14 mouse cellular contexts compared by ENCODE assay signal in the genomic region with DNA sequence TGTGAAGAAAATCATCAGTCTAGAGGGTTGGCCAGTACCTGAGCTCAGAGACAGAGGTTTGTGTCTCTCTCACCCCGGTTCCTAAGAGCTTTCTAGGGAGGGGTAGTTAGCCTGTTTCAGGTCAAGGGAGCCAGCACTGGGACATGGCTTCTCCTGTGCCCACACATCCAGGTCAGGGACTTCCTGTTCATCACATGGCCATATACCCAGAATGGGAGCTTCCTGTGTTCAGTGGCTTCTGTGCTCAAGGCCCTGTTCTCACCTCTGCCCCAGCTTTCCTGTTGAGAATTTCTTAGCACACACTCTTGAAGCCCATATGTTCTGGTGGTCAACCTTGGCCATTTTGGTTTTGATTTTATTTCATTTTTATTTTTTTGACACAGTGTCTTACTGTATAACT.
"Had no signal": no experiment of that assay in that cellular context is flagged by ENCODE, and none has a peak within 500 bp of the region (broad histone marks: within the 10 kb centered on the region; RNA-seq: fewer than 3 reads in every experiment).

No protein-coding gene starts in this region.

- H3K4me3 ChIP-seq: intestine, embryonic 15.5 days; midbrain, embryonic 12.5 days; midbrain, embryonic 15.5 days; neural tube, embryonic 12.5 days; neural tube, embryonic 15.5 days; stomach, embryonic 15.5 days had no signal

- DNase-seq: kidney, postnatal 14 days; kidney, postnatal 4 days; liver, postnatal 0 days; lung, embryonic 14.5 days; lung, postnatal 4 days; thymus, postnatal 25 days had no signal

- H3K36me3 ChIP-seq: intestine, embryonic 15.5 days; midbrain, embryonic 12.5 days; midbrain, embryonic 15.5 days; neural tube, embryonic 12.5 days; neural tube, embryonic 15.5 days; stomach, embryonic 15.5 days had no signal

- H3K27ac ChIP-seq: intestine, embryonic 15.5 days; liver, embryonic 14.5 days; midbrain, embryonic 12.5 days; midbrain, embryonic 15.5 days; neural tube, embryonic 12.5 days; neural tube, embryonic 15.5 days; stomach, embryonic 15.5 days had no signal

- ATAC-seq: intestine, embryonic 15.5 days; liver, postnatal 0 days; lung, postnatal 0 days; midbrain, embryonic 15.5 days had no signal
